Mouse (Mus musculus): ENCODE results near the gene Spock3.
"Not testable (repeated sequence)": the region's sequence is repeated elsewhere in the genome, so short reads cannot be mapped to it uniquely, and the experiment has no call there.

Gene Spock3

DNA sequence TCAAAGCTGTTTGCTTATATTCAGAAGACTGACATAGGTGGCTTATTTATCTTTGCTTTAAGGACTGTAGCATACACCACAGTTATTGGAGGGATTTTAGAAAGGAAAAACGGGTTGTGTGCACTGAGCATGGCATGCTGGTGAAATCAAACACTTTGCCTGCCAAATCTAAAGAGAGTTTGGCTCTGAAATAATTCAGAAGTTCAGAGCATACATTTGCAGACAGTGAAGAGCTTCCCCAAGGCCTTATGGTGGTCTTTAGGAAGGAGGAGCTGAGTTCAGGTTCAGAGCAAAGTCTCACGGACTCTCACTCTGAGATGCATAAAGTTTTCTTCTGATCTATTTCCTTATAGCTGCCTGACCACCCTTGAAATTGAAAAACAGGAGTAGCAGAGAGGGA, at the start of gene Spock3:
Gene Spock3, plus strand, starts transcription at position 301 of the 400 bp plus-strand sequence.
- DNase-seq (ENCODE audit: low spot score), result no peak

- peak; percentile 42 for DNase-seq (ENCODE audit: low spot score)
Observed at GRCm38 (mm10) chr8:62951173-62952134, 645 bp downstream of the Spock3 start.

DNA sequence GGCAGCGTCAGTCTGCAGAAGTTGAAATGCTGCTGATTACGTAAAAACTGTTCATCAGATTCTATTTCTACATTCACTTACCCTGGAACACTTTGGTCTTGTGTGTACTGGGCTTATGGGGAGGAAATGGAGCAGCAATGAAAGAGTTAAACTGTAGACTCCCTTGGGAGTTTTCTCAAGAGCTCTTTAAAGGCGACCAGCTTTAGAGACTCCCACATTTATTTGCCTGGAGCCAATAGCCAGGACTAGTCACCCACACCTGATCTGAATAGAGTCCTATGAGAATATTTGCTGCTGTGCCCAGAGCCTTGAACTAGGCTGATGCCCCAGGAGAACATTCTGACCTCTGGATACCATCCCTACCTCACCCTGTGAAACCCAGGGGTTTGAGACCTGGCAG, 1.7 kb downstream of the Spock3 start:
- no peak for DNase-seq (ENCODE audit: low spot score)

- no peak for DNase-seq (ENCODE audit: low spot score)
Observed at GRCm38 (mm10) chr8:62962608-62963007, 11.8 kb downstream of the Spock3 start.

- DNase-seq (ENCODE audit: low spot score), result no peak
Observed at GRCm38 (mm10) chr8:62969802-62970372, 19.1 kb downstream of the Spock3 start.

DNA sequence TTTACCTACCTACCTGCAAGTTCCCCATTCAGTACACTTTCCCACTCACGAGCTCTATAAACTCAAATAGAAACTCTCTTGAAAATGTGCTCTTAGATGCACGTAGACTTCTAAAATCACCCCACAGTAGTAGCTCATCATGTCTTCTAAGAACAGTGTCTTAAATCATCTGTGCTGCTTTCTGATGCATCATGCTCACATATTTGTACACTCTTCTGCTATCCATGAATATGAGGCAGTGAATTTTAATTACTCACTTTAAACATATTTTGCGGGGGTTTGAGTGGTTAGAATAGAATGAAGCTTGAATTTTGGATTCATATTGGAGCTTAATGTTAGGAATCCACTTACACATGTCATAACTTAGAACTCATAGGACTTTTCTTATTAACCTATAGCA, 138.2 kb downstream of the Spock3 start:
- no peak for DNase-seq (ENCODE audit: low spot score)

DNA sequence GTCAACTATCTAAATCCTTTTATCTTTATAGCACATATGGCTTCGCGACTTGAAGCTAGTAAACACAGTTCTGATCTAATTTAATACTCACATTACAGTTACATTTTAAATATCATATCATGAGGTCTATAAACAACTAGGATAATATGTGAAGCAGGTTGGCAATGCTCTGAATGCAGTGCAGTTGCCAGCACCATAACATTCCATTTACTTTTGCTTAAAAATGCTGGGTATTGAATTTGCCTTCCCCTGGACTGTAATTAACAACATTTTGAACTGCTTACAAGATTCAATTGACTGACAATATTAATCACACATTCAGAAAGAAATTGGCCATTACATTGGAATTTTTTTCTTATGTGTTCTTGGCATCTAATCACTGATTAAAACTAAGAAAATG, 147.4 kb downstream of the Spock3 start:
- no peak for DNase-seq (ENCODE audit: low spot score)

GRCm38 (mm10) chr8:63109761-63110160, 159.0 kb downstream of the Spock3 start:
- DNase-seq (ENCODE audit: low spot score), result no peak

- DNase-seq (ENCODE audit: low spot score), result no peak
Observed at GRCm38 (mm10) chr8:63112919-63113318, 162.1 kb downstream of the Spock3 start.

DNA sequence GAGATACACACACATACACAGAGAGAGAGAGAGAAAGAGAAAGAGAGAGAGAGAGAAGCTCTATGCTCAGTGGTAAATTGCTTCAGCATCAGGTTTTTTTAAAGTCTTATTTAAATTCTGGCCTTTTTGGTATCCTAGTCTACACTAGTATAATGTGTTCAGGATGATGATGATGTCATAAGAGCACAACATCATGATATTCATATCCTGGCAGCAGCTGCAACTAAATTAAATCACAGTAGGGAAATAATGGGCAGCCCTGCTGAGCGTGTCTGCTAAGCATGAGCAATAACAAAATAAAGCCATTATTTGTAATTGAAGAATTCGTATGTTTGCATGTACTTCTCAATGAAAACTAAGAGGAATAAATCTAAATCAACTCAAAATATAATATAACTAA, 169.7 kb downstream of the Spock3 start:
- DNase-seq (ENCODE audit: low spot score), result no peak

- no peak for DNase-seq (ENCODE audit: low spot score)
Observed at GRCm38 (mm10) chr8:63135406-63135805, 184.6 kb downstream of the Spock3 start.

GRCm38 (mm10) chr8:63163861-63164260, 213.1 kb downstream of the Spock3 start:
- not testable (repeated sequence) for DNase-seq (ENCODE audit: low spot score)

- DNase-seq (ENCODE audit: low spot score), result no peak
Observed at GRCm38 (mm10) chr8:63165326-63165725, 214.5 kb downstream of the Spock3 start.

- DNase-seq (ENCODE audit: low spot score), result no peak
Observed at GRCm38 (mm10) chr8:63169956-63170355, 219.1 kb downstream of the Spock3 start.

DNA sequence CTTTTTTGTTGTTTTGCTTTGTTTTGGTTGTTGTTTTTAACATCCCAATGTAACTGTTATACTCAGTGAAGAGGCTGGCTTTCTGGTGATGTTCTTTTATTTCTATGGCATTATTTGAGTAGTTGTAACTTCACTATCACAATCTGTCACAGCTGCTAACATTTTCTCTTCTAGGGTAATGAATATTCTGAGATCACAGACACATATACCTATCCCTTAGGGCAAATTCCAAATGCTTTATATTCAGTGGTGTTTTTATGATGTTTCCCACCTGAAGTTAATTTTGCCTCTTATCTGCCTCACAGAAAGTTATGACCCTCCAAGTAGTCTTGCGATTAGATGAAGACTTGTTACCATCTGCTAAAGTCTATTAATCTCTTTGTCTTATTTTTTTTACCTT, 230.5 kb downstream of the Spock3 start:
- no peak for DNase-seq (ENCODE audit: low spot score)

GRCm38 (mm10) chr8:63258812-63259385, 308.1 kb downstream of the Spock3 start:
- DNase-seq (ENCODE audit: low spot score), result no peak

GRCm38 (mm10) chr8:63262516-63262915, 311.7 kb downstream of the Spock3 start:
- no peak for DNase-seq (ENCODE audit: low spot score)

- DNase-seq (ENCODE audit: low spot score), result no peak
Observed at GRCm38 (mm10) chr8:63335366-63335765, 384.6 kb downstream of the Spock3 start.

DNA sequence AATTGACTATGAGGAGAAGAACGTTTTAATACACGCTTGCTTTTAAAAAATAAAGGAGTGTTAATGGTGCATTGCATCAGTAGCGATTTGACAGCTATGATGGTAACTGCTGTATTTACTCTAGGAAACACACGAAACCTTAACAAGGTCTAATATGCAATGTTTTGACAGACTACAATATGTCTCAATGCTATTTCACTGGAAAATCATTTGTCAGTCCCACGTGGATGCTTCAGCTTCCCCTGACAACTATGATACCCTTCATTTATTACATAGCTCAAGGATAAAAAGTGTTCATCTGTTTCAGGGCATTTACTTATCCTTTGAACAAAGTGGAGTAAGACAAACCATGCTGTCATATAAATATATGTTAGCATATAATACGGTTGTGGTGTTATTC, 417.8 kb downstream of the Spock3 start:
- DNase-seq (ENCODE audit: low spot score), result no peak

DNA sequence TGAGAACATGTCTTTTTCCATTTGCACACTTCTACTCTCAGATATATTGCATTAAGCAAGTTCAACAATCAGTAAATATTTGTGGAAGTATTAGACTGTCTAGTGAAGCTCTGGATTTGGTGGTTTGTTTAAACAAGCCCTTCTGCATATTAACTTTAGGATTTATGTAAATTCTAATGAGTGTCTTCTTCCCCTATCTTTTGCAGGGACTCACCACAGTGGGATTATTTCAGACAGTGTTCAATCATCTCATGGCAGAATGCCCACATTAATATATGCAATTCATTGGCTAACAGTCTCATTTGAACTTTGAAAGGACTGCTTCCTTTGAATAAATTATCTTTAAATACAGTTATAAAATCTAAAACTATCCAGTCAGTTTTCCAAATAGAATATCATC, 446.9 kb downstream of the Spock3 start:
- no peak for DNase-seq (ENCODE audit: low spot score)

Measured in testis, postnatal 10 days (tissue).